Comparison of ENCODE assay signal across 22 mouse cellular contexts in the genomic region with DNA sequence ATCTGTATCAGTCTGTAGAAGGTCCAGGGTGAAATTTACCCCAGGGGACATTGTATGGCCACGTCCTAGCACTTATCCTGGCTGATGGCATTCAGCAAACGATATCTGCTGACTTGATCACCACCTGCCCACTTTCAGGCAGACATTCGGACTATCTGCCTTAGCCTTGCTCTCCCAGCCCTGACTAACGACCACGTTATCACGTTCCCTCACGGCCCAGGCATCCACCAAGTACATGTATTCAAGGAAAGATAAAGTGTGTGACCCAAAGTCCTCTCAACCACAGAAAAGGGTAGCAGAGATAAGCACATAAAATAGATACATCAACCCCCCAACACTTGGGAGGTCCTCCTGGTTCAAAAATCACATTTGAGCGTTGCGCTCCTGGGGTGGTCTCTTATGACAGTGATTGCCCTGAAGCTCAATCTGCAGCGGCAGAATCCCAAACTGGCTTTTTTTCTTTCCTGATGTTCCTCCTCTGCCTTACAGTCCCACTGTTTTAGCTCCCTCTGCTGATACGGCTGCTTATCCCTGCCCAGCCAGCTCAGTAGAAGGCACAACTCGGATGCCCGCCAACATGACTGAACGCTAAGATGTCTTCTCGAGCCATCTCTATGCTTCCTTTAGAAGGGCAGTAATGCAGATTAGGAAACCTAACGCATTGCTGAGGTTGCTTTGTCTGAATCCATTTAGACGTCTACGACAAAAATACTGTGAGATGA.
A peak's percentile ranks its signal among the peaks of the same experiment; 100 is the strongest.
DNase-seq lines count a peak whose midpoint lies in the region; ATAC-seq and TF ChIP-seq lines count a peak whose summit lies in the region.
"Had no signal": no experiment of that assay in that cellular context is flagged by ENCODE, and none has a peak within 500 bp of the region (broad histone marks: within the 10 kb centered on the region; RNA-seq: fewer than 3 reads in every experiment).

No protein-coding gene starts in this region.

- no peak for ATAC-seq in intestine, postnatal 0 days
- no peak for ATAC-seq in intestine, embryonic 16.5 days
- ATAC-seq in erythroblast, adult 5-6 weeks (replicated peaks; ENCODE audit: low FRiP score, poor library complexity, severe bottlenecking), result 0 out of 2 replicates have a peak, but pooled peaks have one; percentile 43
- ATAC-seq in liver, embryonic 13.5 days (ENCODE audit: low read depth), result peak; percentile 48; the same call in 1 of the 2 replicates
- no peak for ATAC-seq in hindbrain, embryonic 13.5 days (ENCODE audit: low FRiP score)
- ATAC-seq: forebrain, embryonic 13.5 days; intestine, embryonic 15.5 days had no signal

- WGBS in intestine, postnatal 0 days, result 70% methylated on average over 18 of the region's 18 CpGs
- WGBS in intestine, embryonic 16.5 days, result 75% methylated on average over 18 of the region's 18 CpGs
- 45% methylated on average over 18 of the region's 18 CpGs for WGBS in liver, embryonic 13.5 days (ENCODE audit: insufficient replicate concordance)
- 81% methylated on average over 18 of the region's 18 CpGs for WGBS in hindbrain, embryonic 13.5 days

- H3K27me3 ChIP-seq in intestine, postnatal 0 days (replicated peaks; ENCODE audit: control insufficient read depth, insufficient read depth, low read length), result no peaks in the 10 kb centered on the region
- H3K27me3 ChIP-seq in intestine, embryonic 16.5 days (replicated peaks; ENCODE audit: control insufficient read depth, insufficient read depth, low read length), result no peaks in the 10 kb centered on the region
- no peaks in the 10 kb centered on the region for H3K27me3 ChIP-seq in liver, embryonic 13.5 days
- no peaks in the 10 kb centered on the region for H3K27me3 ChIP-seq in hindbrain, embryonic 13.5 days
- H3K27me3 ChIP-seq: forebrain, embryonic 13.5 days; hindbrain, embryonic 15.5 days; intestine, embryonic 15.5 days; neural tube, embryonic 13.5 days; stomach, embryonic 15.5 days had no signal

- H3K4me2 ChIP-seq in intestine, postnatal 0 days (replicated peaks; ENCODE audit: low read depth), result no peak overlapping the region
- no peak overlapping the region for H3K4me2 ChIP-seq in intestine, embryonic 16.5 days (ENCODE audit: low read depth, low read length)
- H3K4me2 ChIP-seq in liver, embryonic 13.5 days, result no peak overlapping the region
- H3K4me2 ChIP-seq in hindbrain, embryonic 13.5 days, result no peak overlapping the region
- H3K4me2 ChIP-seq: forebrain, embryonic 13.5 days; hindbrain, embryonic 15.5 days; intestine, embryonic 15.5 days; limb, embryonic 13.5 days; neural tube, embryonic 13.5 days; stomach, embryonic 15.5 days had no signal

- H3K4me3 ChIP-seq in intestine, postnatal 0 days (ENCODE audit: low read depth, low read length), result no peak overlapping the region
- H3K4me3 ChIP-seq in intestine, embryonic 16.5 days (ENCODE audit: low read length), result no peak overlapping the region
- H3K4me3 ChIP-seq in liver, embryonic 13.5 days (replicated peaks), result no peak overlapping the region
- no peak overlapping the region for H3K4me3 ChIP-seq in hindbrain, embryonic 13.5 days
- H3K4me3 ChIP-seq: embryonic facial prominence, embryonic 10.5 days; forebrain, embryonic 13.5 days; hindbrain, embryonic 15.5 days; intestine, embryonic 15.5 days; limb, embryonic 13.5 days; neural tube, embryonic 13.5 days; stomach, embryonic 15.5 days had no signal

- H3K36me3 ChIP-seq in intestine, postnatal 0 days (ENCODE audit: control insufficient read depth, insufficient read depth), result no peaks in the 10 kb centered on the region
- H3K36me3 ChIP-seq in intestine, embryonic 16.5 days (ENCODE audit: control insufficient read depth, insufficient read depth, low read length), result no peaks in the 10 kb centered on the region
- no peaks in the 10 kb centered on the region for H3K36me3 ChIP-seq in liver, embryonic 13.5 days
- no peaks in the 10 kb centered on the region for H3K36me3 ChIP-seq in hindbrain, embryonic 13.5 days
- H3K36me3 ChIP-seq: embryonic facial prominence, embryonic 10.5 days; hindbrain, embryonic 15.5 days; intestine, embryonic 15.5 days; limb, embryonic 13.5 days; neural tube, embryonic 13.5 days; stomach, embryonic 15.5 days had no signal

- no peak overlapping the region for H3K27ac ChIP-seq in intestine, postnatal 0 days (ENCODE audit: low read depth, low read length)
- no peak overlapping the region for H3K27ac ChIP-seq in intestine, embryonic 16.5 days (ENCODE audit: low read length)
- no peak overlapping the region for H3K27ac ChIP-seq in liver, embryonic 13.5 days
- no peak overlapping the region for H3K27ac ChIP-seq in hindbrain, embryonic 13.5 days
- H3K27ac ChIP-seq: embryonic facial prominence, embryonic 10.5 days; forebrain, embryonic 13.5 days; hindbrain, embryonic 15.5 days; intestine, embryonic 15.5 days; kidney, postnatal 0 days; limb, embryonic 13.5 days; neural tube, embryonic 13.5 days; stomach, embryonic 15.5 days had no signal

- H3K9ac ChIP-seq in intestine, postnatal 0 days (ENCODE audit: low read depth, low read length), result no peak overlapping the region
- H3K9ac ChIP-seq in intestine, embryonic 16.5 days (ENCODE audit: low read depth, low read length), result no peak overlapping the region
- no peak overlapping the region for H3K9ac ChIP-seq in liver, embryonic 13.5 days
- no peak overlapping the region for H3K9ac ChIP-seq in hindbrain, embryonic 13.5 days
- H3K9ac ChIP-seq: forebrain, embryonic 13.5 days; hindbrain, embryonic 15.5 days; intestine, embryonic 15.5 days; limb, embryonic 13.5 days; neural tube, embryonic 13.5 days; stomach, embryonic 15.5 days had no signal

- DNase-seq in liver, embryonic 13.5 days, result peak; percentile 0
- DNase-seq in lung, postnatal 4 days, result peak; percentile 17 to 45
- DNase-seq in spleen, postnatal 36 days (ENCODE audit: low spot score in 2 of 2), result no peak
- DNase-seq: adrenal gland, postnatal 36 days; cerebellum, adult 2 months; gastrocnemius, postnatal 10 days; heart, adult 11 months; heart, postnatal 14 days; midbrain, embryonic 14.5 days; right cerebral cortex, postnatal 14 days had no signal

- H3K4me1 ChIP-seq in intestine, postnatal 0 days (replicated peaks; ENCODE audit: control insufficient read depth, insufficient read depth, low read length), result peaks cover 7% of the 10 kb centered on the region; the same call in 1 of the 2 replicates
- H3K4me1 ChIP-seq in intestine, embryonic 16.5 days (ENCODE audit: control insufficient read depth, insufficient read depth, low read length), result peaks cover 5% of the 10 kb centered on the region
- no peaks in the 10 kb centered on the region for H3K4me1 ChIP-seq in liver, embryonic 13.5 days (replicated peaks)
- H3K4me1 ChIP-seq in hindbrain, embryonic 13.5 days (replicated peaks), result peaks cover 19% of the 10 kb centered on the region
- H3K4me1 ChIP-seq: stomach, embryonic 15.5 days had no signal

- no peaks in the 10 kb centered on the region for H3K9me3 ChIP-seq in intestine, postnatal 0 days (ENCODE audit: control insufficient read depth)
- no peaks in the 10 kb centered on the region for H3K9me3 ChIP-seq in intestine, embryonic 16.5 days (ENCODE audit: control insufficient read depth, low read length)
- no peaks in the 10 kb centered on the region for H3K9me3 ChIP-seq in liver, embryonic 13.5 days (replicated peaks)
- H3K9me3 ChIP-seq in hindbrain, embryonic 13.5 days, result no peaks in the 10 kb centered on the region
- H3K9me3 ChIP-seq: embryonic facial prominence, embryonic 10.5 days; forebrain, embryonic 13.5 days; hindbrain, embryonic 15.5 days; intestine, embryonic 15.5 days; limb, embryonic 13.5 days; neural tube, embryonic 13.5 days; stomach, embryonic 15.5 days had no signal

- TF ChIP-seq CTCF in intestine, postnatal 0 days (IDR thresholded peaks at IDR 0.05; ENCODE audit: low read depth), result peak; percentile 29; the same call in 1 of the 2 replicates

Comparison
In these comparisons a context has a peak if more than half of its experiments do, and no peak if none do; other contexts are left out.
1. ATAC-seq: peak in erythroblast, adult 5-6 weeks (single experiment) and liver, embryonic 13.5 days (single experiment); none in intestine, postnatal 0 days (single experiment), intestine, embryonic 16.5 days (single experiment) and hindbrain, embryonic 13.5 days (single experiment).
2. DNase-seq: peak in liver, embryonic 13.5 days (single experiment) and lung, postnatal 4 days (2 of 2); none in spleen, postnatal 36 days (0 of 2).